Mouse (Mus musculus) cerebellum, adult (tissue): ENCODE results near the gene Grm3.

Experiments used
- ATAC-seq: cut with Nextera tagmentation; 2 replicates; pipeline ENCODE4 v1.9.2; 2017; ENCODE audit warnings: mild to moderate bottlenecking, moderate library complexity, mixed read lengths; ENCODE audit not compliant: insufficient number of reproducible peaks, low FRiP score, low TSS enrichment

Grm3 gene

GRCm38 (mm10) chr5:9627220-9627619 is 97.8 kb downstream of the Grm3 start:
- ATAC-seq, result 0 out of 2 replicates have a peak, but pooled peaks have one; percentile 52

GRCm38 (mm10) chr5:9624396-9624795 is 100.6 kb downstream of the Grm3 start:
- ATAC-seq, result no peak

- 0 out of 2 replicates have a peak, but pooled peaks have one; percentile 43 for ATAC-seq
Measured at GRCm38 (mm10) chr5:9623095-9623459, 101.9 kb downstream of the Grm3 start.

- ATAC-seq, result 0 out of 2 replicates have a peak, but pooled peaks have one; percentile 16
Measured at GRCm38 (mm10) chr5:9622264-9623094, 102.5 kb downstream of the Grm3 start.

GRCm38 (mm10) chr5:9621417-9622067 is 103.4 kb downstream of the Grm3 start:
- ATAC-seq, result no peak

- ATAC-seq, result no peak
Measured at GRCm38 (mm10) chr5:9579021-9579420, 145.9 kb downstream of the Grm3 start.

GRCm38 (mm10) chr5:9578571-9578970 is 146.4 kb downstream of the Grm3 start:
- no peak for ATAC-seq

GRCm38 (mm10) chr5:9570946-9571345 is 154.0 kb downstream of the Grm3 start:
- ATAC-seq, result no peak

- ATAC-seq, result no peak
Measured at GRCm38 (mm10) chr5:9557706-9558105, 167.3 kb downstream of the Grm3 start.

GRCm38 (mm10) chr5:9540822-9541557 is 184.0 kb downstream of the Grm3 start:
- ATAC-seq, result no peak

GRCm38 (mm10) chr5:9525507-9525906 is 199.5 kb downstream of the Grm3 start:
- no peak for ATAC-seq

GRCm38 (mm10) chr5:9511027-9511426 is 213.9 kb downstream of the Grm3 start:
- ATAC-seq, result no peak

- no peak for ATAC-seq
Measured at GRCm38 (mm10) chr5:9497235-9497634, 227.7 kb downstream of the Grm3 start.

- ATAC-seq, result peak; percentile 66; the same call in 1 of the 2 replicates
Measured at GRCm38 (mm10) chr5:9495456-9495855, 229.5 kb downstream of the Grm3 start.

GRCm38 (mm10) chr5:9477587-9477986 is 247.4 kb downstream of the Grm3 start:
- ATAC-seq, result no peak

GRCm38 (mm10) chr5:9453298-9453697 is 271.7 kb downstream of the Grm3 start:
- ATAC-seq, result no peak

- peak; percentile 39; the same call in 1 of the 2 replicates for ATAC-seq
Measured at GRCm38 (mm10) chr5:9449570-9449969, 275.4 kb downstream of the Grm3 start.

- ATAC-seq, result peak; percentile 97
Measured at GRCm38 (mm10) chr5:9448931-9449330, 276.0 kb downstream of the Grm3 start.

GRCm38 (mm10) chr5:9446146-9446545 is 278.8 kb downstream of the Grm3 start:
- ATAC-seq, result no peak
